Mouse (Mus musculus) NIH3T3 (cell line): ENCODE measurements around the gene 4930572O03Rik.
A peak's percentile ranks its signal among the peaks of the same experiment; 100 is the strongest.
"Not testable (repeated sequence)": the region's sequence is repeated elsewhere in the genome, so short reads cannot be mapped to it uniquely, and the experiment has no call there.

ENCODE experiments used
- DNase-seq: peaks from one replicate; pipeline ENCODE4 v3.0.0-alpha.2; 2012; ENCODE audit warnings: low read depth

The 4930572O03Rik gene

GRCm38 (mm10) chr5:15616195-15616594 lies 40.7 kb downstream of the 4930572O03Rik start:
- DNase-seq = not testable (repeated sequence)

DNA sequence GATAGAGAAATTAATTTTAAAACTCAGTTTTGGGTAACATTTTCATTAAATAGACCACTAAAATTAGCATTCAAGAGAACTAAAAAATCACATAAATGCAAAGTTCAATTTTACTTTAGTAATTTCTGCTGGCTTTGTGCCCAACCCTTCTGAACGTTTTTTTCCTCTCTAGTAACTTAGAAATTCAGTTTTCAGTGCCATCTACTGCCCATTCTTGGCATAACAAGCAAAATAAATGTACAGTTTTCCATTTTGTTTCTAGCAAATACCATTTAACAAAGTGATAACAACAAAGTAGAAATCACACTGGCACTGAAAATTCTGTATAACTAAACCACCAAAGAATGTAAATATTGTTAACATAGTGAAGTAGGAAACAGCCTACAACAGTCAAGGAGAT lies 46.2 kb downstream of the 4930572O03Rik start:
- peak; percentile 62 for DNase-seq

DNA sequence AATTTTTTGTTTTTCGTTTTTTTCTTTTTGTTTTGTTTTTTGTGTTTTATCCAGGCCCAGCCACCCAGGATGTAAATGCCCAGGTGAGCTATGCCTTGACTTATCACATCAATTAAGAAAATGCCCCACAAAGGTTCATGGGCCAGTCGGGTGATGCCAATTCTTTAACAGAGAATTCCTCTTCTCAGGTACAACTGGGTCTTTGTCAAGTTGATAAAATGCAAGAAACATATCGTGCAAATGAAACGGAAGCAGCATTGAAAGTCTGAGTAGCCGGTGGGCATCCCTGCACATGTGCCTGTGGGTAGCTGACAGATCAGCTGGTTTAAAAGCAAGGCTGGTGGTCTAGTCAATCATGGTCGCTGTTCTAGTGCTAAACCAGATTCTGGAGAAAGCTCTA lies 50.2 kb downstream of the 4930572O03Rik start:
- DNase-seq = not testable (repeated sequence)

DNA sequence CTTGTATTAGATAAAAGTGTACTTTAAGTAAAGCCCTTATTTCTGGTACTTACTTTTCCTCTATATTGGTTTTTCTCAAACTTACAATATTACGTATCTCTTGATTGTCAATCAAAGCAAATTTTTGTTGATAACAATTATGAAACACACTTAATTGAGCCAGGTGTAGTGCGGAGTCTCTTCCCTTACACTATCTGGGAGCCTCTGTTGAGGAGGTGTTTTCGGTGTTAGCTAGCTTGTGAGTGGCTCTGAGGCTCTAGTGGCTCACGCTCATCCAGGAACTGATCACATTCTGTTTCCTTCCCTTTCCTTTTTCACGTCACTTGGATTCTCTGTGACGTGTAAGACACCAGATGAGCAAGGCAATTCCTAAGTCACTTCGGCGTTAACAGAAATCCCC lies 53.3 kb downstream of the 4930572O03Rik start:
- DNase-seq = not testable (repeated sequence)

GRCm38 (mm10) chr5:15603008-15603407 lies 53.9 kb downstream of the 4930572O03Rik start:
- DNase-seq = not testable (repeated sequence)

DNA sequence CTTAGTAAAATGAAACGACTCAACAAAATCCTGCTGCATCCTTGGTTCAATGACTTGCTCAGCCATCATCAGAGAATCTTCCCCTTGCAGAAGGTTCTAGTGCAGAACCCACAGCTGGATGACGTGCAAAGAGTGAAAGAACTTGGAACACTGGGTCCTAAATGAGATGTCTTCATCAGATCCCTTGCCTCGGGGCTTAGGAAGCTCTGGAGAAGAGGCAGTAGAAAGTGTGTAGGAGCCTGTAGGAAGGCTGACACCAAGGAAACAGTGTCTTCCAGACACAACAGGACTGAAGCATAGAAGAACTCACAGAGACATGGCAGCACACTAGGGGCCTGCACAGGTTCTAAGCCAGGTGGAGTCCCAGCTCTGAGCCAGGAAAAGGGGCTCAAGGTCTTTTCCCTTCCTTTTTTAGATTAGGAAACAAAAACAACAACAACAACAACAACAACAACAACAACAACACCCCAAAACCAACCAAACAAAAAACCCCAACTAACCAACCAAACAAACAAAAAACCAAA lies 54.4 kb downstream of the 4930572O03Rik start:
- DNase-seq = not testable (repeated sequence)
